Mouse (Mus musculus): ENCODE measurements around the gene Trim67. TPM values are rescaled to one million over a fixed set of nuclear protein-coding genes. Genes with fewer than 3 reads are reported as not detected.

The Trim67 gene
- polyA plus RNA-seq, 1 experiment from 2014 or later = 3.3 TPM

- H3K27me3 ChIP-seq (ENCODE audit: insufficient read depth, poor library complexity, severe bottlenecking) = no peaks in the 10 kb centered on the region
- H3K4me1 ChIP-seq (replicated peaks) = peaks cover 7% of the 10 kb centered on the region; the same call in 1 of the 2 replicates
- no peak overlapping the region for H3K4me3 ChIP-seq
- no peaks in the 10 kb centered on the region for H3K9me3 ChIP-seq
- H3K36me3 ChIP-seq = peaks cover 73% of the 10 kb centered on the region
- no peak overlapping the region for H3K27ac ChIP-seq
- DNase-seq (ENCODE audit: low spot score) = no peak
- whole genome bisulfite sequencing = 90% methylated on average over 6 of the region's 6 CpGs
These were observed 76.8 kb downstream of the Trim67 start for GRCm38 (mm10) chr8:124869708-124870107.

GRCm38 (mm10) chr8:124871474-124871873, 78.6 kb downstream of the Trim67 start:
- WGBS = 91% methylated on average over 7 of the region's 7 CpGs

GRCm38 (mm10) chr8:124872081-124872480, 79.2 kb downstream of the Trim67 start:
- Histone ChIP-seq H3K4me3 (no peak overlapping the region), H3K9me3 (no peaks in the 10 kb centered on the region), H3K4me1 (replicated peaks) (peaks cover 6% of the 10 kb centered on the region; the same call in 1 of the 2 replicates), H3K27me3 (ENCODE audit: insufficient read depth, poor library complexity, severe bottlenecking) (no peaks in the 10 kb centered on the region), H3K36me3 (peaks cover 80% of the 10 kb centered on the region), H3K27ac (no peak overlapping the region)
- WGBS = 94% methylated on average over 7 of the region's 7 CpGs
- DNase-seq (ENCODE audit: low spot score) = no peak

More at GRCm38 (mm10) chr8:124871474-124871873, 78.6 kb downstream of the Trim67 start:
- Histone ChIP-seq H3K4me3 (no peak overlapping the region), H3K4me1 (replicated peaks) (peaks cover 7% of the 10 kb centered on the region; the same call in 1 of the 2 replicates), H3K27ac (no peak overlapping the region), H3K27me3 (ENCODE audit: insufficient read depth, poor library complexity, severe bottlenecking) (no peaks in the 10 kb centered on the region), H3K36me3 (peaks cover 79% of the 10 kb centered on the region), H3K9me3 (no peaks in the 10 kb centered on the region)
- no peak for DNase-seq (ENCODE audit: low spot score)

- peaks cover 81% of the 10 kb centered on the region for H3K36me3 ChIP-seq
These were observed 79.8 kb downstream of the Trim67 start for GRCm38 (mm10) chr8:124872690-124873089.

DNA sequence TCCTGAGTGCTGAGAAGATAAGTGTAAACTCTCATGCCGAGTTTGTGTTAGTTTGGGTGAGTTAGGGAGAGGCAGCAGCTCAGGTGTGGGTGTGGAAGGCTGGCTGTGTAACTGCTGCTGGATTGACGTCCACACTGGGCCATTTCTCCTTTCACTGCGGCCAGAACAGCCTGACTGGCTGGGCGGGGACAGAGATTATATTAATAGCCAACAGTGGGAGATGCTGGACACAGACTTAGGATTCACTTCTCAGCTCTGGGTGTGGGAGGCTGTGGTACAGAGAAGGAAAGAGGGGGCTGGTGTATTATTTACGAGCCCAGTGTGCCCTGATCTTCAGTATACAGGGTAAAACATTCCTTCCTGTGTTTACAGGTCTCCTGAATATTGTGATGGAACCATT, 85.2 kb downstream of the Trim67 start:
- no peak for DNase-seq (ENCODE audit: low spot score)
- Histone ChIP-seq H3K27ac (no peak overlapping the region), H3K4me3 (no peak overlapping the region), H3K4me1 (replicated peaks) (no peaks in the 10 kb centered on the region), H3K27me3 (ENCODE audit: insufficient read depth, poor library complexity, severe bottlenecking) (no peaks in the 10 kb centered on the region), H3K36me3 (peaks cover 100% of the 10 kb centered on the region), H3K9me3 (no peaks in the 10 kb centered on the region)
- 92% methylated on average over 5 of the region's 5 CpGs for WGBS

More at GRCm38 (mm10) chr8:124872690-124873089, 79.8 kb downstream of the Trim67 start:
- DNase-seq (ENCODE audit: low spot score) = no peak
- H3K27me3 ChIP-seq (ENCODE audit: insufficient read depth, poor library complexity, severe bottlenecking) = no peaks in the 10 kb centered on the region
- no peak overlapping the region for H3K27ac ChIP-seq
- H3K4me3 ChIP-seq = no peak overlapping the region
- no peaks in the 10 kb centered on the region for H3K9me3 ChIP-seq
- WGBS = 95% methylated on average over 5 of the region's 5 CpGs
- no peaks in the 10 kb centered on the region; the same call in 1 of the 2 replicates for H3K4me1 ChIP-seq (replicated peaks)

GRCm38 (mm10) chr8:124878946-124879526, 86.1 kb downstream of the Trim67 start:
- Histone ChIP-seq H3K9me3 (no peaks in the 10 kb centered on the region), H3K27me3 (ENCODE audit: insufficient read depth, poor library complexity, severe bottlenecking) (no peaks in the 10 kb centered on the region), H3K4me3 (no peak overlapping the region), H3K27ac (no peak overlapping the region), H3K36me3 (peaks cover 100% of the 10 kb centered on the region), H3K4me1 (replicated peaks) (no peaks in the 10 kb centered on the region)
- WGBS = 94% methylated on average over 10 of the region's 10 CpGs
- DNase-seq (ENCODE audit: low spot score) = no peak

Other genes with a start within 250 kb of the Trim67 start
- gene Agt, start 223.4 kb upstream of the Trim67 start, polyA plus RNA-seq (2016; fragmentation: Nextera tagmentation; extraction: Ambion mirVana) = not detected in 2 replicates
- gene Capn9, start 217.0 kb upstream of the Trim67 start, polyA plus RNA-seq (2016; fragmentation: Nextera tagmentation; extraction: Ambion mirVana) = not detected in 2 replicates
- gene 2310022B05Rik, start 129.7 kb upstream of the Trim67 start, polyA plus RNA-seq (2016; fragmentation: Nextera tagmentation; extraction: Ambion mirVana) = 20.1 and 22.2 TPM in 2 replicates
- gene Ttc13, start 71.1 kb upstream of the Trim67 start, polyA plus RNA-seq (2016; fragmentation: Nextera tagmentation; extraction: Ambion mirVana) = 49.2 and 49.7 TPM in 2 replicates
- 34.3 and 38.1 TPM in 2 replicates for gene Arv1, start 71.0 kb upstream of the Trim67 start, polyA plus RNA-seq (2016; fragmentation: Nextera tagmentation; extraction: Ambion mirVana)
- 4.3 and 6.7 TPM in 2 replicates for gene Fam89a, start 41.3 kb upstream of the Trim67 start, polyA plus RNA-seq (2016; fragmentation: Nextera tagmentation; extraction: Ambion mirVana)
- gene Gnpat, start 69.9 kb downstream of the Trim67 start, polyA plus RNA-seq (2016; fragmentation: Nextera tagmentation; extraction: Ambion mirVana) = 143 and 147 TPM in 2 replicates
- gene 2810004N23Rik, start 70.0 kb downstream of the Trim67 start, polyA plus RNA-seq (2016; fragmentation: Nextera tagmentation; extraction: Ambion mirVana) = 51.4 and 71.3 TPM in 2 replicates
- 8.4 and 9.5 TPM in 2 replicates for gene Exoc8, start 104.6 kb downstream of the Trim67 start, polyA plus RNA-seq (2016; fragmentation: Nextera tagmentation; extraction: Ambion mirVana)
- gene Sprtn, start 104.8 kb downstream of the Trim67 start, polyA plus RNA-seq (2016; fragmentation: Nextera tagmentation; extraction: Ambion mirVana) = 11.0 and 11.7 TPM in 2 replicates
- gene Egln1, start 156.2 kb downstream of the Trim67 start, polyA plus RNA-seq (2016; fragmentation: Nextera tagmentation; extraction: Ambion mirVana) = 10.1 and 12.2 TPM in 2 replicates
- 128 and 131 TPM in 2 replicates for gene Tsnax, start 219.9 kb downstream of the Trim67 start, polyA plus RNA-seq (2016; fragmentation: Nextera tagmentation; extraction: Ambion mirVana)

Measured in hindbrain, embryonic 10.5 days (tissue).